Mouse (Mus musculus) adrenal gland, postnatal 36 days (tissue): ENCODE results near the gene Gtf2f2. TPM values are rescaled to one million over a fixed set of nuclear protein-coding genes. Genes with fewer than 3 reads are reported as not detected.

Experiments
- DNase-seq, 2 experiments: peaks; one replicate each; pipeline ENCODE4 v3.0.0; 2021; ENCODE audit warnings: mixed read lengths in 1 of 2
- long read RNA-seq, 2 experiments: library from polyadenylated mRNA; stranded (forward); transcript quantifications; one replicate each; pipeline ENCODE4 v2.0.0; 2021; ENCODE audit warnings: borderline sequencing depth in 2 of 2
- total RNA-seq, 2 experiments: library from RNA; stranded (reverse); gene quantifications; 2 replicates each; pipeline ENCODE4 v1.2.3; 2021

Gtf2f2 gene
- 10 to 100 TPM; 24.3 to 24.6 TPM for total RNA-seq
- long read RNA-seq, experiment 1, transcript Gtf2f2-201 (8 exons, 1,467 nt): major isoform, 28 of 38 reads
- long read RNA-seq, experiment 1, partial matches to known transcripts: 6 of 38 reads
- long read RNA-seq, experiment 1, other reads (novel, unspliced or antisense): 4 of 38 reads
- long read RNA-seq, experiment 2, transcript Gtf2f2-201 (8 exons, 1,467 nt): major isoform, 12 of 16 reads
- long read RNA-seq, experiment 2, partial matches to known transcripts: 0 of 16 reads
- long read RNA-seq, experiment 2, other reads (novel, unspliced or antisense): 4 of 16 reads

DNA sequence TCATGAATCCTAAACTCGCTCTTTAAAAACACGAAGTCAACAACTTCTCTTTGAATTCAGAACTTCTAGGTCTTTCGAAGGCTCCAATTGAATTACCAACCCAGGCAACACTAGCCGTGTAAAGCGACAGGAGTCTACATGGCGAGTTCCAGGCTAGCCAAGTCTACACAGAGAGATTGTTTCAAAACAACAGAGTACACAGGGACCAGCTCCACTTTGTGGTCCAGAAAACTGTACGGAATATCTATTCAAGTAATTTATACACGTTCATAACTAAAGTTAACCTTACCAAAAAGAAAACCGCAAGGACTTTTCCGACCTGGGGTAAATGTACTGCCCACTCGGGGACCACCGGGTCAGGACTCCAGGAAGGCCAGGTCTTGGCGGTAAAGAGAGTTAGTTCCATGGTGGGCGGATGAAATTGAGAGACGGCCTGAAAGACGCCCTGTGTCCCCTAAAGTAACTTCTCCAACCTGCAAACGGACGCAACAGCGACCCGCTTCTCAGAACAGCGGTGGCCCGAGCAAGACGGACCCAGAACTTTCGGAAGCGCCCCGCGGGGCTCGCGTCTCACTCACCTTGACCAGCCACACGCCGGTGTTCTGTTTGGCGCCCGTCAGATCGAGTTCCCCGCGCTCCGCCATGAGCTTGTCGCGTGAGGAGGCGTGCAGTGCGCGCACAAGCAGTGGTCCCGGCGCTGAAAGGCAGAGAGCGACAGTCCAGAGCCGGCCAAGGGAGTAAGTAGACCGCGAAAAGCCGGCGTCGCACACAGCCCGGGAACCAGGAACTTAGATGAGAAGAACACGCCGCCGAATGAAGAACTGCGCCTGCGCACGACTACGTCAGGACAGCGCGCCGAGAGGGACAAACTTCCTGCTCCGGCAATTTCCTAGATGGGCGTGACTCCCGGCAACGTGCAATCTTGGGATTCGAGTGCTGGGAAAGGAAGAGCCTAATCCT lies at the start of gene Gtf2f2:
Gtf2f2 (minus strand) TSS at position 764 of the 960 bp plus-strand sequence.
- peak; percentile 93 to 94 for DNase-seq

- DNase-seq: peak; percentile 15 to 29
Observed at GRCm38 (mm10) chr14:76059441-76059840, 48.8 kb upstream of the Gtf2f2 start.

- no peak for DNase-seq
Observed at GRCm38 (mm10) chr14:76053726-76054125, 43.1 kb upstream of the Gtf2f2 start.

DNA sequence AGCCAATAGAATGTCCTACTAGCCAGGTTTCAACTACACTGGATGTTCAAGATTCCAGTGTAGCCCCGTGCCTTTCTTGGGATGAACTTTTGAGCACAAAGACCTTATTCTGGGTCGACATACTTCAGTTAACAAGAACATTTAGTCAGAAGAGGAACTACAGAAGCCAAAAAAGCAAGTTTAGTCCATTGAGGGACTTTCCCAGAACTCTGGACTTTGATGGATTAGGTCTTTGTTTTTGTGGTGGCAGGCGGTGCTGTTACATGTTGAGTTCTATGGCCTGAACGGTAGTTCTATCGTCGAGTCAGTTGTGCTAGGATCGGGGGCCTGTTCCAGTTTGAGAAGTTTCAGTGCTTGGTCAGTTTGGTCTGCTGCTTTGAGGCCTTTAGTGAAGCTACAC lies 41.3 kb upstream of the Gtf2f2 start:
- DNase-seq: no peak

- DNase-seq: no peak
Observed at GRCm38 (mm10) chr14:76045767-76046166, 35.1 kb upstream of the Gtf2f2 start.

DNA sequence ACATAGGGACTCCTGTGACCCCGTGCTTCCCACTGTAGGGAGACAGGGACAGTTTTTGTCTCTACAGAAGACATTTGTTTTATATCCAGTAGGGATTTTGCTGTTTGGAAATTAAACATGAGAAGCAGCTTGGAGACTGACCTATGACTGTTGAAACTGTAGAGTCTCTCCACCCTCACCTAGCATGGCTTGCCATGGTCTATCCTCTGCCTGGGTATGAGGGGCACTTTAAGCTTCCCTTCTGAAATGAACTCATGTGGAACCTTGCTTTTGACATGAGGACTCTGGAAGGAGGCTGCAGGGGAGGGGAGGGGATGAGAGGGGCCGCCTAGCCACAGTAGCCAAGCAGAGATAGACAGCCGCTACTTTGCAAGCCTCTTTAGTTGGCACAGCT lies 33.5 kb upstream of the Gtf2f2 start:
- no peak for DNase-seq

DNA sequence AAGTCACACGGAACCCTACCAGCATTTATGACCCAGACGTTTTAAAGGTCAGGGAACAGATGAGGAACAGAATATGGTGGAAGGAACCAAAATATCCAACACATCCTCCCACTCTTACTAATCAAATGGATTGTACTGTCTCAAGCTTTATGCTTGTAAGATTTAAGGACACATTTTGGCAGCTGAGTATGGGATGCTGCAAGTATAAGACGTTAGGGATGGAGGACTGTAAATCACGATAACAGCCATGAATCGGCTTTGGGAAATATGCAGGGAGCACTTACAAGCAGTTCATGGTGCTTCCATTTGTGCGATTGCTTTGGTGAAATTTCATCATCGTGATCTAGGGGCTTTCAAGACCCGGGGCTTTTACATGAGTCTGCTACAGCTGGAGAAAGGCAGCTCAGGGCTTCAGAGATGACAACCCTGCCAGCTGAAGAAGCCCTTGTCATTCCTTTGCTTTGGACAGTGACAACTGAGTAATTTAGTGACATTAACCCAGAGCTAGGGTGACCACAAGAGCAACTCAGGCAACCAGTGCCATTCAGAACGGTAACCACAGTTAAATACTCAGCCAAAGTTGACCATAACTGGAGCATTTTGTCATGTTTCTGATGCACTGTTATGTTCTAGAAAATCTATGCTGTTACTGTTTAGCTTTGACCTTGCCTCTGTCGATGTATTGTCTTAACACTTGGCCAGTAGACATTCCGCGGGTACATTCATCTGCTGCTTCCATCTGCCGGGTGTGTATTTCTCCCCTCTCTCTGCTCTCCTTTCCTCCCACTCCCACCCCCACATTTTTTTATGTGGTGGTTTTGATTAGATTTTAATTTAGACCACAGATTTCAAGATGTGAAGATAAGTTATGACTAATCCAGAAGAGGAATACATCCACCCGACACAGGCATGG lies 32.8 kb upstream of the Gtf2f2 start:
- no peak for DNase-seq

GRCm38 (mm10) chr14:76033221-76033637 lies 22.6 kb upstream of the Gtf2f2 start:
- no peak for DNase-seq

- DNase-seq: no peak
Observed at GRCm38 (mm10) chr14:76032671-76033136, 22.0 kb upstream of the Gtf2f2 start.

DNA sequence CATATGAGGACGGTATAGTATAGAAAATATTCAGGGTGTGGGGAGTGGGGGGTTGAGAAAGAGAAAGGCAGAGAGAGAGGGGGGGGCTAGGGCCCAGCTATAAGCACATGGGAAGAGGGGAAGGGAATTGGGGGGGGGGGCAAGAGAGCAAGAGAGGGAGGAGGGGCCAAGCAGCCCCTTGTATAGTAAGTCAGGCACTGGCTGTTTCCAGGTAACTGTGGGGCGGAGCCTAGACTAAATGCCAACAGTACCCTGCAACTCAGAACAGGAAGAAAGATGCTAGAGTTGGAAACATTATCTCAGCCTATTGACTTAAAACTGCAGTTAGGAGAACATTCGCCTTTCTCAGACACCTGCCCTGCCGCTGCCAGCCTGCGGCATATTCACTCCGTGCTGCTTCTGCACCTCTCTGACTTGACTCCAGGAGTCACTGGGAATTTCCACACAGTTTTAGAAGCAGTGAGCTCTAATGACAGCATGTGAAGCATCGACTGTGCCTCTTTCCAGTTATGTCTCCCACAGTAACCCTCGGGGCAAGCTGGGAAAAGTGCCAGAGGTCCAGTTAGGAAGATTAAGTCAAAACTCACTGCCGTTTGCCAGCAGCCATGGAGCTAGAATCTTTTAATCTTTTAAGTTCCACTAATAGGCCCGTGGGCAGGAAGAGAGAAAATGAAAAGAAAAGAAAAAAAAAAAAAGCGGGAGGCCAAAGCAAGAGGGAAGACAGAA lies 20.6 kb upstream of the Gtf2f2 start:
- peak; percentile 39 to 56 for DNase-seq

DNA sequence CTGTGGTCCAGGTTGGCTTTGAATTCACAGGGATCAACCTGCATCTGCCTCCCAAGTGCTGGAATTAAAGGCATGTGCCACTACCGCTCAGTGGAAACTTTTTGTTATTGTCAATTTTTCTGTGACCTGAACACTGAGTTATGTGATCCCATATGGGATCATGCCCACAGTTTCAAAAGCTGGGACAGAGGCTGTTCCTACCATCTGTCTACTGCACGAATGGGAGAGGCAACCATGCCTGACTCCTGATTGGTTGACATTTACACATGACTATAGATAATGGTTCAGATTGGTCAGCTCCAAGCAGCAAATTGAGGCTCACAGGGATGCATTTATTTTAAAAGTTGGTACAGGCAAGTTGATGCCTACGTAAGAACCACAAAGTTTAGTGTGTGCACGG lies 14.0 kb upstream of the Gtf2f2 start:
- DNase-seq: no peak

GRCm38 (mm10) chr14:76020927-76021719 lies 10.5 kb upstream of the Gtf2f2 start:
- no peak for DNase-seq

GRCm38 (mm10) chr14:76020259-76020785 lies 9.7 kb upstream of the Gtf2f2 start:
- no peak for DNase-seq

- DNase-seq: no peak
Observed at GRCm38 (mm10) chr14:76017785-76018490, 7.3 kb upstream of the Gtf2f2 start.

DNA sequence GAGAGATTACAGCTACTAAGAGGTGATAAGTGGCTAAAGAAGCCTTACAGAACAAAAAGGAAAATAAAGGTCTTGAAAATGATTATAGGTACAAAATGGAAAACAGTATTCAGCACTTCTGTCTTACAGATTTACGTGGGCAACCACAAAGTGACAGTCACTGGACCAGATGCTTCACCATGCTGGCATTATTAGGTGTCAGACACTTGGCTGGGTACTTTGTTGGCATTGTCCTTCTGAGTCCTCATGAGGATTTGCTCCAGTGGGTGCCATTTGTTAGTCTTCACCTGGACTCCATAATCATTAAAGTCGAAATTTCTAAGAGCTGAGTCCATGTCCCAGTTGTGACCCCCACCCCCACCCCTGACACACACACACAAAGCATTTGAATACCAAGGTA lies 3.7 kb upstream of the Gtf2f2 start:
- no peak for DNase-seq

DNA sequence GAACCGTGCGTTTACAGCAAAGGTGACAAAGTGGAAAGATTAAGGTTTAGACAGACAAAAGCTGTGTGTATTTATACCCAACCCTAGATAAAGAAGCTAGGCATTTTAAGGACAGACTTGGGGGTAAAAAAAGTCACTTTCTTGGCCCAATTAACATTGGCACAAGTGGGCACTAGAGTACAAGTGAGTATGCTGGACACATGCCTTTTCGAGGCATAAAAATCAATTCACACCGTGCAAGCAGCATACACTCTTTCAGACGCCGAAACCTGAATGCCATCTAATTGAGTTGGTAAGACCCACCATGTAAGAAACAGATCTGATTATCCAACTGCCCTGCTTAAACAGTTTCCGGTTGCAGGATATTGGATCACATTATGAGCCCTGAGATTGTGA lies 395 bp upstream of the Gtf2f2 start:
- no peak for DNase-seq

DNA sequence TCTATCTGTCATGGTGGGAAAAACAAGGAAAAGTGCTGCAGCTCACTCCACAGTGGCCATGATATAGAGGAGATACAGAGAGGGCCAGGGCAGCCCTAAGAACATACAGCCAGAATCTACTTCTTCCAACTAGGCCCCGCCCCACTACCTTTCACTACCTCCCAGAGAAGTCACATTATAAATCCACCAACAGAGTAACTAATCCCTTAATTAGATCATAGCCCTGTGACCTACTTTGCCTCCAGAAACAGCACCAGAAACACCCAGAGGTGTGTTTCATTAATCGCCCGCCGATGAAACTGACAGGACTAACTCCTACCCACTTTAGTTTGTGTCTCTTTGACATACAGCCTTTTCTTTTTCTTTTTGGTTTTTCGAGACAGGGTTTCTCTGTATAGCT lies 1.5 kb downstream of the Gtf2f2 start:
- no peak for DNase-seq

GRCm38 (mm10) chr14:76008174-76008573 lies 2.5 kb downstream of the Gtf2f2 start:
- no peak for DNase-seq

DNA sequence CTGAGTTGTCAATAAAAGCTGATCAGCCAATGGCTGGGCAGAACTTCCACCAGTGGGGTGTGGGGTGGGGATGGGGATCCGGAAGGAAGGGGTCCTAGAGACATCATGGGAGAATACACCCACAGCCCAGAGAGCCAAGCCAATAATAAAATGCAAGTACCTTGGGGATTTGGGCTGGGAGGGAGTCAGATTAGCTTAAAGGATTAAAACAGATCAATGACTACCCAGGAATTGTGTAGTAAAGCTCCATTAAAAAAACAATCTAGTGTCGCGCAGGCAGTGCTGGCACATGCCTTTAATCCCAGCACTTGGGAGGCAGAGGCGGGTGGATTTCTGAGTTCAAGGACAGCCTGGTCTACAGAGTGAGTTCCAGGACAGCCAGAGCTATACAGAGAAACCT lies 5.7 kb downstream of the Gtf2f2 start:
- no peak for DNase-seq

DNA sequence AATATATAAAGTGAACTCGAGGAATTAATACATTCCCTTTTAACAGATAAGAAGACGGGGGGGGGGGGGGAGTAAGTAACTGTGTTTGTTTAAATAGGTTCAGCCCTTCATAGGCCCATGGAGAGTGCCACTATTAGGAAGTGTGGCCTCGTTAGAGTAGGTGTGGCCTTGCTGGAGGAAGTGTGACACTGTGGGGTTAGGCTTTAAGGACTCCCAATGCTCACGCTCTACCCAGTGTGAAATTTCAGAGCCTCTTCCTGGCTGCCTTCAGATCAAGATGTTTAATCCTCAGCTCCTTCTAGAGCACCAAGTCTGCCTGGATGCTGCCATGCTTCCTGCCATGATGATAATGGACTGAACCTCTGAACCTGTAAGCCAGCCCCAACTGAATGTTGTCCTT lies 8.9 kb downstream of the Gtf2f2 start:
- DNase-seq: no peak
